Mouse (Mus musculus) hindbrain, embryonic 10.5 days (tissue): ENCODE data around the gene Sp1. TPM values are rescaled to one million over a fixed set of nuclear protein-coding genes. Genes with fewer than 3 reads are reported as not detected.

Experiments
- DNase-seq: peaks from one replicate; pipeline ENCODE4 v3.0.0-alpha.2; 2017; ENCODE audit warnings: low spot score
- H3K27ac ChIP-seq: fragments of 300-500 bp; sonication (generic); 2 replicates; pipeline ENCODE4 v1.5.1; 2016; ENCODE audit warnings: mild to moderate bottlenecking, moderate library complexity
- H3K27me3 ChIP-seq: fragments of 300-500 bp; sonication (generic); 2 replicates; pipeline ENCODE4 v1.6.1; 2016; ENCODE audit warnings: mild to moderate bottlenecking; ENCODE audit not compliant: poor library complexity, insufficient read depth, severe bottlenecking
- H3K36me3 ChIP-seq: fragments of 300-500 bp; sonication (generic); 2 replicates; pipeline ENCODE4 v1.6.1; 2016; ENCODE audit warnings: mild to moderate bottlenecking, moderate library complexity
- H3K4me1 ChIP-seq: fragments of 300-500 bp; sonication (generic); replicated peaks from 2 replicates; pipeline ENCODE4 v1.6.1; 2016; ENCODE audit warnings: mild to moderate bottlenecking
- H3K4me3 ChIP-seq: fragments of 300-500 bp; sonication (generic); 2 replicates; pipeline ENCODE4 v1.5.1; 2016; ENCODE audit warnings: mild to moderate bottlenecking, moderate library complexity
- H3K9me3 ChIP-seq: fragments of 300-500 bp; sonication (generic); 2 replicates; pipeline ENCODE4 v1.6.1; 2016; ENCODE audit warnings: mild to moderate bottlenecking, moderate library complexity
- WGBS: fragments of 180-500 bp; shearing (Covaris S2); methylation state at CpG from one replicate; pipeline ENCODE4 v1.1.7; 2016; 5-methylcytosine and 5-hydroxymethylcytosine counted together
- polyA plus RNA-seq: library from polyadenylated mRNA; unstranded; fragments of >200 nt; fragmentation: Nextera tagmentation; extraction: Ambion mirVana; gene quantifications from 2 replicates; pipeline ENCODE4 v1.2.1, GENCODE M21; 2016

Sp1 gene
- polyA plus RNA-seq, 1 experiment from 2014 or later: 6.1 TPM

DNA sequence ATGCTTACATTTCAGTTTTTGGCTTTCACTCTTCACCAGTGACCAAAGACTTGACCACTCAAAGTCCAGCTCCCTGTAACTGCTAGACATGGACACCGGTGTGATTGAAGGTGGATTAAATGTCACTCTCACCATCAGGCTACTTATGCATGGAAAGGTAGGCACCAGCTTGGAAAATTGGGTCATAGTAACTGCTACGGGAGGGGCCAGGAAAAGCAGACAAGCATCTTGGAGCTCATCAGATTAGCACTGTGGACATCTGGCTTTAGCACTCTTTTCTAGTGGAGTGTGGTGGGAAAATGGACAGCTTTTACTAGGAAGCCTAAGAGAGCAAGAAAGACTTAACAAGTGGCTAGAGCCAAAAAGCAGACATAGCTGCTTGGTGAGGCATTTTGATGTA is 67.3 kb downstream of the Sp1 start:
- 82% methylated on average over 2 of the region's 2 CpGs for WGBS
- H3K4me3 ChIP-seq: 0 out of 2 replicates have a peak overlapping the region, but pooled peaks have one; percentile 95
- no peak for DNase-seq
- H3K27ac ChIP-seq: no peak overlapping the region
- no peaks in the 10 kb centered on the region; the same call in 1 of the 2 replicates for H3K9me3 ChIP-seq
- H3K27me3 ChIP-seq: no peaks in the 10 kb centered on the region
- peaks cover 19% of the 10 kb centered on the region for H3K4me1 ChIP-seq
- H3K36me3 ChIP-seq: peaks cover 65% of the 10 kb centered on the region

GRCm38 (mm10) chr15:102474520-102474919 is 68.6 kb downstream of the Sp1 start:
- H3K9me3 ChIP-seq: no peaks in the 10 kb centered on the region
- peaks cover 19% of the 10 kb centered on the region for H3K4me1 ChIP-seq
- H3K27me3 ChIP-seq: no peaks in the 10 kb centered on the region
- 92% methylated on average over 2 of the region's 2 CpGs for WGBS
- peaks cover 69% of the 10 kb centered on the region for H3K36me3 ChIP-seq
- H3K4me3 ChIP-seq: no peak overlapping the region
- H3K27ac ChIP-seq: no peak overlapping the region
- DNase-seq: no peak

GRCm38 (mm10) chr15:102483136-102483535 is 77.2 kb downstream of the Sp1 start:
- Histone ChIP-seq H3K4me3 (no peak overlapping the region), H3K27ac (no peak overlapping the region), H3K36me3 (peaks cover 97% of the 10 kb centered on the region), H3K4me1 (no peaks in the 10 kb centered on the region), H3K27me3 (no peaks in the 10 kb centered on the region), H3K9me3 (no peaks in the 10 kb centered on the region)
- no peak for DNase-seq
- 93% methylated on average over 3 of the region's 3 CpGs for WGBS

- Histone ChIP-seq H3K4me1 (no peaks in the 10 kb centered on the region), H3K27ac (no peak overlapping the region), H3K27me3 (no peaks in the 10 kb centered on the region), H3K36me3 (peaks cover 99% of the 10 kb centered on the region), H3K4me3 (no peak overlapping the region), H3K9me3 (no peaks in the 10 kb centered on the region)
- no peak for DNase-seq
- WGBS: 94% methylated on average over 12 of the region's 12 CpGs
Observed at GRCm38 (mm10) chr15:102485853-102486252, 79.9 kb downstream of the Sp1 start.

Other genes starting within 250 kb of the Sp1 start
- gene Zfp740, start 202.9 kb upstream of the Sp1 start, polyA plus RNA-seq: 61.8 and 67.1 TPM in 2 replicates
- 34.0 and 35.5 TPM in 2 replicates for gene Csad, start 201.4 kb upstream of the Sp1 start, polyA plus RNA-seq
- gene Itgb7, start 174.2 kb upstream of the Sp1 start, polyA plus RNA-seq: 0.31 and 0.90 TPM in 2 replicates
- gene Rarg, start 148.6 kb upstream of the Sp1 start, polyA plus RNA-seq: 22.1 and 24.5 TPM in 2 replicates
- gene Gm9918, start 135.6 kb upstream of the Sp1 start, polyA plus RNA-seq: 0.26 and 0.35 TPM in 2 replicates
- gene Mfsd5, start 126.7 kb upstream of the Sp1 start, polyA plus RNA-seq: 61.5 and 66.1 TPM in 2 replicates
- 42.6 and 52.2 TPM in 2 replicates for gene Espl1, start 109.9 kb upstream of the Sp1 start, polyA plus RNA-seq
- gene Pfdn5, start 80.0 kb upstream of the Sp1 start, polyA plus RNA-seq: 331 and 368 TPM in 2 replicates
- 119 and 120 TPM in 2 replicates for gene Myg1, start 74.4 kb upstream of the Sp1 start, polyA plus RNA-seq
- gene Aaas, start 55.4 kb upstream of the Sp1 start, polyA plus RNA-seq: 102 and 122 TPM in 2 replicates
- gene Sp7, start 39.0 kb upstream of the Sp1 start, polyA plus RNA-seq: 1.0 and 1.2 TPM in 2 replicates
- gene Amhr2, start 39.2 kb downstream of the Sp1 start, polyA plus RNA-seq: 0.17 and 0.18 TPM in 2 replicates
- gene Prr13, start 52.9 kb downstream of the Sp1 start, polyA plus RNA-seq: 84.3 and 98.2 TPM in 2 replicates
- gene Pcbp2, start 64.4 kb downstream of the Sp1 start, polyA plus RNA-seq: 166 and 207 TPM in 2 replicates
- gene Gm10337, start 97.6 kb downstream of the Sp1 start, polyA plus RNA-seq: 3.9 and 11.3 TPM in 2 replicates
- gene Map3k12, start 110.9 kb downstream of the Sp1 start, polyA plus RNA-seq: 27.1 and 35.2 TPM in 2 replicates
- 132 and 135 TPM in 2 replicates for gene Tarbp2, start 112.0 kb downstream of the Sp1 start, polyA plus RNA-seq
- 1.5 and 2.4 TPM in 2 replicates for gene Npff, start 118.8 kb downstream of the Sp1 start, polyA plus RNA-seq
- gene Gm28047, start 218.9 kb downstream of the Sp1 start, polyA plus RNA-seq: not detected in 2 replicates
- gene Atf7, start 219.3 kb downstream of the Sp1 start, polyA plus RNA-seq: 17.5 and 20.4 TPM in 2 replicates